Mouse (Mus musculus) kidney, postnatal 10 days (tissue): ENCODE measurements around the gene Paqr5.

Source experiments
- DNase-seq: peaks from one replicate; pipeline ENCODE4 v3.0.0; 2021; ENCODE audit warnings: mixed read lengths

Paqr5 gene

DNA sequence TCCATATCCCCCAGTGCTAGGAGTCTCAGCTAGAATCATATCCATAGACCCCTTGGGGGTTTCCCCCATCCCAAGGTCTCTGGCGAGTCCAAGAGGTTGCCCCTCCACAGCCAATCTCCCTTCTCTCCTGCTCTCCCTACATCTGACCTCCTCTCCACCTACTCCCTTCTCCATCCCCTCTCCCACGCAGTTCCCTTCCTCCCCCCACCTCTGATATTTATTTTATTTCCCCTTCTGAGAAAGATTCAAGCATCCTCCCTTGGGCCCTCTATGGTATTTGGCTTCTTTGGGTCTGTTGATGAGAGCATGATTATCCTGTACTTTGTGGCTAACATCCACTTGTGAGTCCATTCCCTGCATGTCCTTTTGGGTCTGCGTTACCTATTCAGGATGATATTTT is 118.3 kb downstream of the Paqr5 start:
- no peak for DNase-seq

DNA sequence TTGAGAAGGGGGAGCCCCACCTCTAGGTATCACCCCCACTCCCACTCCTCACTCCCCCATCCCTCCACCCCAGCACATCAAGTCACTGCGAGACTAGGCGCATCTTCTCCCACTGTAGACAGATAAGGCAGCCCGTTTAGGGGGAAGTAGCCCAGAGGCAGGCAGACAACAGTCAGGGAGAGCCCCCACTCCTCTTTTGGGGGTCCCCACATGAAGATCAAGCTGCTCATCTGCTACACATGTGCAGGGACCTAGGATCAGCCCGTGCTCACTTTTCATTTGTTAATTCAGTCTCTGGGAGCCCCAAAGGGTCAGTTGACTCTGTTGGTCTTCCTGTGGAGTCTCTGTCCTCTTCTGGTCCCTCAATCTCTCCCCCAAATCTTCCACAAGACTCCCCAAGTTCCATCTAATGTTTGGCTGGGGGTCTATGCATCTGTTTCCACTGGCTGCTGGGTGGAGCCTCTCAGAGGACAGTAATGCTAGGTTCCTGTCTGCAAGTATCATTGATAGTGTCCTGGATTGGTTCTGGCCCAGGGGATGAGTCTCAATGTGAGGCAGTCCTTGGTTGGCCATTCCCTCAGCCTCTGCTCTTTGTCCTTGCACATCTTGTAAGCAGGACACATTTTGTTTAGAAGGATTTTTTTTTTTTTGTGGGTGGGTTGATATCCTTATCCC is 118.9 kb downstream of the Paqr5 start:
- no peak for DNase-seq

DNA sequence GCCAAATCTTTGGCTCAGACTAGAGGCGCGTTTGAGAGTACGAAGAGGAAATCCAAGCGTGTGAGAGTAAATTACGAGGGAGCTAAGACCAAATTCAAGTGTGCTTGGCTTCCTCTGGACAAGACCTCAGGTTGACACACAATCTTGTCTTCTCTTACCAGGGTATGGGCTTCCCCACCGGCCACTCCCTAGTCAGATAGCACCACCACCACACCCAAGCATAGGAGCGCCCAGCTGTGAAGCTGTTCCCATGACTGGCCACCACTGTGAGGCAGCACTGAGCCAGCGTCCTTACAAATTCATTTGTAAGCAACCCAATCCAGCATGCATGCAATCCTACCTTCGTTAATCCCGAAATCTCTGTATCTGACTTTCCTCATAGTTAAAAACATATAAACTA is 119.7 kb downstream of the Paqr5 start:
- peak; percentile 60 for DNase-seq

DNA sequence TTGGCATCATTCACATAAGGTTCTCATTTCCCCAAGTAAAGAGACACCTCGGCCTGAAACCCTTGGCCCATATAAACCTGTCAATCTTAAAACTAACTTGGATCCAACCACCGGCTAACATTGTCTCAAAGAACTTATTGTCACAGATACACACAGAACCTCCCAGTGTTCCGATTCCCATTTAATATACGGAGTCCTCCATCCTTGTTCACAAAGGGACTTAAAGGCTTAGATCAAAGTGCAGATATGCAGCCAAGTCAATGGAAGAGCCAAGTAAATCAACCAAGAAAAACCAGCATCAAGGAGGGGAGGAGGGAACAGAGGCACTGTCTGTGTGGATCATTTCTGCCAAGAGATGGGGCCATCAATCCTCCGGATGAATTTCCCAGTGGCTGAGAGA is 121.1 kb downstream of the Paqr5 start:
- no peak for DNase-seq

DNA sequence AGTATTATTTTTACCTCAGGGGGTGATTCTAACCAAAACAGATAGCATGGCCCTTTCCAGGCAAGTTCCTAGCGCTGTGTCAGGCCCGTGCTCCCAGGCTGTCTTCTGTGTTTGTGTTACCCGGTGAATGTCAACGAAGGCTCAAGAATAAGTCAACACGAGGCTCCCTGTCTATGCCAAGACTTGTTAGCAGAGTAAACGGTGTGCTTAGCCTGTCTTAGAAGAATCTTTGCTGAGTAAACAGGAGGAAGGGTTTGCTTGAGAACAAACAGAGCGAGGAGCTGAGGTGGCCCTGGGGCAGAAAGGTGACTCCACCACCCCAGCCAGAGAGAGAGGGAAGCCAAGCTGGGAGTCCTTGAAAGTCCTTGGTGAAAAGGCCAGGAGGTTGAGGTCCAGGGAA is 122.5 kb downstream of the Paqr5 start:
- DNase-seq, result no peak
